Mouse (Mus musculus) ES-E14 (cell line): ENCODE results near the gene Fyttd1. TPM values are rescaled to one million over a fixed set of nuclear protein-coding genes. Genes with fewer than 3 reads are reported as not detected.
"Not testable (repeated sequence)": the region's sequence is repeated elsewhere in the genome, so short reads cannot be mapped to it uniquely, and the experiment has no call there.

Source experiments
- DNase-seq: peaks from one replicate; pipeline ENCODE4 v3.0.0-alpha.2; 2013; ENCODE audit warnings: low read depth, low spot score
- H3K27ac ChIP-seq: 2 replicates; pipeline ENCODE4 v1.5.1; 2012; ENCODE audit warnings: low read depth, mild to moderate bottlenecking, low read length, moderate library complexity, mixed read lengths; ENCODE audit not compliant: poor library complexity, insufficient read depth, severe bottlenecking
- H3K36me3 ChIP-seq: 2 replicates; pipeline ENCODE4 v1.6.1; 2012; ENCODE audit warnings: mild to moderate bottlenecking, low read length, moderate library complexity, mixed read lengths; ENCODE audit not compliant: control insufficient read depth, poor library complexity, insufficient read depth, severe bottlenecking
- H3K4me1 ChIP-seq, 2 experiments: fragments of 150-350 bp in 1 of 2; sonication (generic) in 1 of 2; 2 replicates each; pipeline ENCODE4 v1.6.1; 2012; ENCODE audit warnings: low read length in 2 of 2, mild to moderate bottlenecking in 1 of 2, mixed read lengths in 1 of 2; ENCODE audit not compliant: control insufficient read depth in 2 of 2, insufficient read depth in 2 of 2, poor library complexity in 1 of 2
- H3K4me3 ChIP-seq, 2 experiments: fragments of 150-350 bp in 1 of 2; sonication (generic) in 1 of 2; 2 replicates each; pipeline ENCODE4 v1.5.1; 2012; ENCODE audit warnings: low read length in 2 of 2, low read depth in 1 of 2, mild to moderate bottlenecking in 1 of 2, mixed read lengths in 1 of 2; ENCODE audit not compliant: insufficient read depth in 1 of 2, poor library complexity in 1 of 2, severe bottlenecking in 1 of 2
- H3K9ac ChIP-seq: 2 replicates; pipeline ENCODE4 v1.6.1; 2012; ENCODE audit warnings: low read depth, mild to moderate bottlenecking, low read length, mixed read lengths; ENCODE audit not compliant: poor library complexity, insufficient read depth, severe bottlenecking
- H3K9me3 ChIP-seq: fragments of 150-350 bp; sonication (generic); 2 replicates; pipeline ENCODE4 v1.6.1; 2012; ENCODE audit warnings: low read depth, mild to moderate bottlenecking, low read length; ENCODE audit not compliant: control insufficient read depth, insufficient read depth
- CHD2 ChIP-seq: IDR thresholded peaks from 2 replicates; pipeline ENCODE4 v1.6.1; 2014; ENCODE audit warnings: mild to moderate bottlenecking, low read depth, low read length, inconsistent platforms
- HCFC1 ChIP-seq: IDR thresholded peaks from 2 replicates; pipeline ENCODE4 v1.6.1; 2012; ENCODE audit warnings: low read length, inconsistent platforms, borderline replicate concordance; ENCODE audit not compliant: insufficient read depth
- MAFK ChIP-seq: IDR thresholded peaks from 2 replicates; pipeline ENCODE4 v1.6.1; 2014; ENCODE audit warnings: mild to moderate bottlenecking, low read depth, low read length, inconsistent platforms; ENCODE audit not compliant: insufficient read depth
- ZC3H11A ChIP-seq: IDR thresholded peaks from 2 replicates; pipeline ENCODE4 v1.6.1; 2012; ENCODE audit warnings: low read depth, mild to moderate bottlenecking, inconsistent platforms, low read length, borderline replicate concordance
- ZNF384 ChIP-seq: IDR thresholded peaks from 2 replicates; pipeline ENCODE4 v1.6.1; 2012; ENCODE audit warnings: low read depth, low read length, inconsistent platforms
- in situ Hi-C, 2 experiments: fragments of 600-800 bp; cut with MboI; formaldehyde crosslinking; loops; one replicate each; pipeline ENCODE4 v1.15.1; 2025; ENCODE audit warnings: low sequenced_read_pairs in 2 of 2, inconsistent platforms in 1 of 2; ENCODE audit not compliant: unreplicated experiment in 2 of 2
- total RNA-seq: library from RNA; depleted of rRNA; stranded (reverse); fragments of 300-350 nt; gene quantifications from 2 replicates; pipeline ENCODE4 v1.2.3, GENCODE M21; 2012

The Fyttd1 gene
- total RNA-seq, 1 experiment: 106 TPM

GRCm38 (mm10) chr16:32866713-32867112 lies 10.6 kb upstream of the Fyttd1 start:
- no peak overlapping the region for H3K4me3 ChIP-seq
- in situ Hi-C loops: no loop called here
- peaks cover 2% of the 10 kb centered on the region in 2 experiments; a peak in 2 of 4 replicates for H3K4me1 ChIP-seq
- H3K9me3 ChIP-seq: no peaks in the 10 kb centered on the region
- no peak overlapping the region for H3K27ac ChIP-seq
- no peak for DNase-seq
- H3K36me3 ChIP-seq: no peaks in the 10 kb centered on the region
- no peak overlapping the region for H3K9ac ChIP-seq
- TF ChIP-seq HCFC1: no peak
- TF ChIP-seq MAFK: no peak
- TF ChIP-seq CHD2: no peak
- TF ChIP-seq ZC3H11A: no peak
- no peak for TF ChIP-seq ZNF384

GRCm38 (mm10) chr16:32867919-32868552 lies 9.3 kb upstream of the Fyttd1 start:
- H3K4me3 ChIP-seq: peak overlapping the region; percentile 92 to 98
- H3K9me3 ChIP-seq: no peaks in the 10 kb centered on the region
- peak overlapping the region; percentile 85 for H3K9ac ChIP-seq
- H3K27ac ChIP-seq: no peak overlapping the region
- H3K4me1 ChIP-seq: peaks cover 2% of the 10 kb centered on the region in 2 experiments; a peak in 2 of 4 replicates
- in situ Hi-C loops: no loop called here
- TF ChIP-seq ZC3H11A (no peak), MAFK (peak; percentile 78), CHD2 (peak; percentile 46; the same call in 1 of the 2 replicates), ZNF384 (no peak), HCFC1 (peak; percentile 96)
- no peaks in the 10 kb centered on the region for H3K36me3 ChIP-seq
- peak; percentile 85 for DNase-seq

- Histone ChIP-seq H3K4me3 (no peak overlapping the region), H3K4me1 (peaks cover 0 to 2% of the 10 kb centered on the region in 2 experiments; a peak in 1 of 4 replicates), H3K27ac (no peak overlapping the region), H3K9me3 (no peaks in the 10 kb centered on the region), H3K36me3 (no peaks in the 10 kb centered on the region), H3K9ac (no peak overlapping the region)
- no peak for TF ChIP-seq ZC3H11A
- no peak for TF ChIP-seq CHD2
- TF ChIP-seq MAFK: no peak
- no peak for TF ChIP-seq ZNF384
- TF ChIP-seq HCFC1: no peak
- in situ Hi-C loops: no loop called here
- DNase-seq: no peak
Measured at GRCm38 (mm10) chr16:32870231-32870630, 7.1 kb upstream of the Fyttd1 start.

GRCm38 (mm10) chr16:32873366-32873765 lies 3.9 kb upstream of the Fyttd1 start:
- DNase-seq: no peak
- Histone ChIP-seq H3K27ac (no peak overlapping the region), H3K4me1 (peaks cover 0 to 2% of the 10 kb centered on the region in 2 experiments; a peak in 1 of 4 replicates), H3K9me3 (no peaks in the 10 kb centered on the region), H3K36me3 (no peaks in the 10 kb centered on the region), H3K4me3 (no peak overlapping the region), H3K9ac (no peak overlapping the region)
- no peak for TF ChIP-seq ZNF384
- in situ Hi-C loops: no loop called here

- H3K9ac ChIP-seq, H3K4me3 ChIP-seq, H3K36me3 ChIP-seq, in situ Hi-C loops, H3K9me3 ChIP-seq, H3K4me1 ChIP-seq, H3K27ac ChIP-seq, DNase-seq: not testable (repeated sequence)
Measured at GRCm38 (mm10) chr16:32875281-32875680, 2.0 kb upstream of the Fyttd1 start.
